Mouse (Mus musculus): ENCODE measurements around the gene Cd151. TPM values are rescaled to one million over a fixed set of nuclear protein-coding genes. Genes with fewer than 3 reads are reported as not detected.

Cd151 gene
- polyA plus RNA-seq, 1 experiment, result 66.0 TPM

- Histone ChIP-seq H3K4me1 (ENCODE audit: control insufficient read depth, insufficient read depth, low read length) (no peaks in the 10 kb centered on the region; the same call in 1 of the 2 replicates), H3K4me3 (ENCODE audit: insufficient read depth, low read length) (peak overlapping the region; percentile 89), H3K27ac (ENCODE audit: insufficient read depth, low read length) (peak overlapping the region; percentile 73)
- TF ChIP-seq CTCF (IDR thresholded peaks at IDR 0.05; ENCODE audit: extremely low read depth, insufficient read depth, low read length), result no peak
- no peak for TF ChIP-seq POLR2A (IDR thresholded peaks at IDR 0.05; ENCODE audit: extremely low read depth, insufficient read depth, low read length)
Observed at GRCm38 (mm10) chr7:141455610-141456314, 11.4 kb upstream of the Cd151 start.

DNA sequence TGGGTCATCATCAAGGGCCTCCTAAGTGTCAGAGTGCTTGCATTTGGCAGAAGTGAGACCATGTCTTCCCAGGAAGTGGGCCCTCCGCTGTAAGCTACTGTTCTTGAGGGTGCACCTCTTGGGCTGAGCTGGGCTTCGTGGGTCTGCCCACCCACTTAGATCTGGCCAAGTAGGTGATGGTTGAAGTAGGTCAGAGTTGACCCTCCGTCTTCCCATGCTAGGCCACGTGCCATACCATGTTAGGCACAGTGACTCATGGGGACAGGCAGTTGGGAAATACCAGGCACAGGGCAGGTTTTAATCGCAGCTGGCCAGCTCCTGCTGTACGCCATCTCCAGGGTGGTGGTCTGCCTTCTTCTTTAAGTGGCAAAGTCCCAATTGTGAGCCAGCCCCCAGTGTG is 10.5 kb upstream of the Cd151 start:
- peak overlapping the region; percentile 89; the same call in 1 of the 2 replicates for H3K4me3 ChIP-seq (ENCODE audit: insufficient read depth, low read length)
- TF ChIP-seq CTCF (IDR thresholded peaks at IDR 0.05; ENCODE audit: extremely low read depth, insufficient read depth, low read length) (no peak), POLR2A (IDR thresholded peaks at IDR 0.05; ENCODE audit: extremely low read depth, insufficient read depth, low read length) (no peak)
- no peak overlapping the region for H3K27ac ChIP-seq (ENCODE audit: insufficient read depth, low read length)
- H3K4me1 ChIP-seq (ENCODE audit: control insufficient read depth, insufficient read depth, low read length), result no peaks in the 10 kb centered on the region; the same call in 1 of the 2 replicates

DNA sequence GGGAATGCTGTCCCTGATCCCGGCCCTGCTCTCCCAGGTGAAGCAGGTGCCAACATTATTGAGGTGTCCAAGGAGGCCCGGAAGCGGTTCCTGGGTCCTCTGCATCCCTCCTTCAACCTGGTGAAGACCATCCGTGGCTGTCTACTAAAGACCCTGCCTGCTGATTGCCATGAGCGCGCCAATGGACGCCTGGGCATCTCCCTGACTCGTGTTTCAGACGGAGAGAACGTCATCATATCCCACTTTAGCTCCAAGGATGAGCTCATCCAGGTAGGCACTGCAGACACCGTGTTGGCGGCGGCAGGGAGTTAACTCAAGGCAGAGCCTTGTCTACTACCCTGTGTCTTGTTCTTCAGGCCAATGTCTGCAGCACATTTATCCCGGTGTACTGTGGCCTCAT is 10.0 kb upstream of the Cd151 start:
- no peak overlapping the region for H3K4me3 ChIP-seq (ENCODE audit: insufficient read depth, low read length)
- no peaks in the 10 kb centered on the region; the same call in 1 of the 2 replicates for H3K4me1 ChIP-seq (ENCODE audit: control insufficient read depth, insufficient read depth, low read length)
- H3K27ac ChIP-seq (ENCODE audit: insufficient read depth, low read length), result no peak overlapping the region
- TF ChIP-seq CTCF (IDR thresholded peaks at IDR 0.05; ENCODE audit: extremely low read depth, insufficient read depth, low read length), result no peak
- TF ChIP-seq POLR2A (IDR thresholded peaks at IDR 0.05; ENCODE audit: extremely low read depth, insufficient read depth, low read length), result no peak

DNA sequence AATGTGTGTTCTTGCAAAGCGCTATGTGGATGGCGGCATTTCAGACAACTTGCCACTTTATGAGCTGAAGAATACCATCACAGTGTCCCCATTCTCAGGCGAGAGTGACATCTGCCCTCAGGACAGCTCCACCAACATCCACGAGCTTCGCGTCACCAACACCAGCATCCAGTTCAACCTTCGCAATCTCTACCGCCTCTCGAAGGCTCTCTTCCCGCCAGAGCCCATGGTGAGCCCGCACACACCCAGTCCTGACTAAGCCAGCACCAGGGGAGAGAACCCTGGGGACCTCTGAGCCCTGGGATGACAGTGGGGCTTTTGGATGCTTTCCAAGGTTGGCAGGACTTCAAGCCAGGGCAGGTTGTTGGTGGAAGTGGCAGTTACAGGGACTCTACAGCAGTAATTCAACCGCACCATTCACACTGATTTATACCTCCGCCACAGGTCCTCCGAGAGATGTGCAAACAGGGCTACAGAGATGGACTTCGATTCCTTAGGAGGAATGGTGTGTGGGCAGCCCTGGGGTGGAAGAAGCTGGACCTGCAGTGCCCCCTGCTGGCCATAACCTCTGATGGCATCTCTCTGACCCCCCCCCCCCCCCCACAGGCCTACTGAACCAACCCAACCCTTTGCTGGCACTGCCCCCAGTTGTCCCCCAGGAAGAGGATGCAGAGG is 9.1 kb upstream of the Cd151 start:
- TF ChIP-seq POLR2A (IDR thresholded peaks at IDR 0.05; ENCODE audit: extremely low read depth, insufficient read depth, low read length) (no peak), CTCF (IDR thresholded peaks at IDR 0.05; ENCODE audit: extremely low read depth, insufficient read depth, low read length) (peak; percentile 40; the same call in 1 of the 2 replicates)
- no peak overlapping the region for H3K27ac ChIP-seq (ENCODE audit: insufficient read depth, low read length)
- no peaks in the 10 kb centered on the region; the same call in 1 of the 2 replicates for H3K4me1 ChIP-seq (ENCODE audit: control insufficient read depth, insufficient read depth, low read length)
- H3K4me3 ChIP-seq (ENCODE audit: insufficient read depth, low read length), result no peak overlapping the region

DNA sequence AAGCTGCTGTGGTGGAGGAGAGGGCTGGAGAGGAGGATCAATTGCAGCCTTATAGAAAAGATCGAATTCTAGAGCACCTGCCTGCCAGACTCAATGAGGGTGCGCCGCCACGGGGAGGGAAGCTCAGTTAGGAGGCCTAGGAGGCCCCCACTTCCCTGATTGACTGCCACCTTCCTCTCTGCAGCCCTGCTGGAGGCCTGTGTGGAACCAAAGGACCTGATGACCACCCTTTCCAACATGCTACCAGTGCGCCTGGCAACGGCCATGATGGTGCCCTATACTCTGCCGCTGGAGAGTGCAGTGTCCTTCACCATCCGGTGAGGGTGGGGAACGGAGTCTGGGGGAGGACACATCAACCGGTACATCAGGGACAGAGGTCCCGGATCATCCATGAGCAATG is 8.5 kb upstream of the Cd151 start:
- no peak overlapping the region for H3K4me3 ChIP-seq (ENCODE audit: insufficient read depth, low read length)
- no peaks in the 10 kb centered on the region; the same call in 1 of the 2 replicates for H3K4me1 ChIP-seq (ENCODE audit: control insufficient read depth, insufficient read depth, low read length)
- no peak overlapping the region for H3K27ac ChIP-seq (ENCODE audit: insufficient read depth, low read length)
- TF ChIP-seq CTCF (IDR thresholded peaks at IDR 0.05; ENCODE audit: extremely low read depth, insufficient read depth, low read length) (no peak), POLR2A (IDR thresholded peaks at IDR 0.05; ENCODE audit: extremely low read depth, insufficient read depth, low read length) (no peak)

DNA sequence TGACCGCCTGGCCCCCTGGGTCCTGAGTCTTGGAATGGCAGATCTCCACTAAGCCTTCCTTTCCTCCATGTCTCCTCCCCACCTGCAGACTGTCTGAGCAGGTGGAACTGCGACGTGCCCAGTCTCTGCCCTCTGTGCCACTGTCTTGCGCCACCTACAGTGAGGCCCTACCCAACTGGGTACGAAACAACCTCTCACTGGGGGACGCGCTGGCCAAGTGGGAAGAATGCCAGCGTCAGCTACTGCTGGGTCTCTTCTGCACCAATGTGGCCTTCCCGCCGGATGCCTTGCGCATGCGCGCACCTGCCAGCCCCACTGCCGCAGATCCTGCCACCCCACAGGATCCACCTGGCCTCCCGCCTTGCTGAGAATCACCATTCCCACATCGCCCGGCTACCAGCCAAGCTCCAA is 7.9 kb upstream of the Cd151 start:
- H3K4me1 ChIP-seq (ENCODE audit: control insufficient read depth, insufficient read depth, low read length), result no peaks in the 10 kb centered on the region; the same call in 1 of the 2 replicates
- no peak overlapping the region for H3K27ac ChIP-seq (ENCODE audit: insufficient read depth, low read length)
- TF ChIP-seq CTCF (IDR thresholded peaks at IDR 0.05; ENCODE audit: extremely low read depth, insufficient read depth, low read length) (no peak), POLR2A (IDR thresholded peaks at IDR 0.05; ENCODE audit: extremely low read depth, insufficient read depth, low read length) (no peak)
- H3K4me3 ChIP-seq (ENCODE audit: insufficient read depth, low read length), result no peak overlapping the region

GRCm38 (mm10) chr7:141460001-141460390 is 7.2 kb upstream of the Cd151 start:
- Histone ChIP-seq H3K4me3 (ENCODE audit: insufficient read depth, low read length) (no peak overlapping the region), H3K4me1 (ENCODE audit: control insufficient read depth, insufficient read depth, low read length) (no peaks in the 10 kb centered on the region; the same call in 1 of the 2 replicates), H3K27ac (ENCODE audit: insufficient read depth, low read length) (no peak overlapping the region)
- no peak for TF ChIP-seq POLR2A (IDR thresholded peaks at IDR 0.05; ENCODE audit: extremely low read depth, insufficient read depth, low read length)
- TF ChIP-seq CTCF (IDR thresholded peaks at IDR 0.05; ENCODE audit: extremely low read depth, insufficient read depth, low read length), result no peak

- no peaks in the 10 kb centered on the region; the same call in 1 of the 2 replicates for H3K4me1 ChIP-seq (ENCODE audit: control insufficient read depth, insufficient read depth, low read length)
Observed at GRCm38 (mm10) chr7:141460391-141461113, 6.6 kb upstream of the Cd151 start, which contains the start of gene Cracr2b. TSS of gene Cracr2b (plus strand) at chr7:141461094.

More at GRCm38 (mm10) chr7:141460391-141461113, 6.6 kb upstream of the Cd151 start, which contains the start of gene Cracr2b:
- Histone ChIP-seq H3K27ac (ENCODE audit: insufficient read depth, low read length) (peak within 1 kb of the TSS; percentile 15; the same call in 1 of the 2 replicates), H3K4me3 (ENCODE audit: insufficient read depth, low read length) (0 out of 2 replicates have a peak within 1 kb of the TSS, but pooled peaks have one; percentile 14)
- TF ChIP-seq POLR2A (IDR thresholded peaks at IDR 0.05; ENCODE audit: extremely low read depth, insufficient read depth, low read length) (no peak), CTCF (IDR thresholded peaks at IDR 0.05; ENCODE audit: extremely low read depth, insufficient read depth, low read length) (no peak)
